Mouse (Mus musculus) megakaryocyte, embryonic 14.5 days (primary cell): ENCODE results near the gene Aldh16a1.

Experiments used
- FLI1 ChIP-seq: IDR thresholded peaks from 2 replicates; pipeline ENCODE4 v1.6.1; 2012; ENCODE audit warnings: low read length, inconsistent platforms, mixed read lengths
- GATA1 ChIP-seq: IDR thresholded peaks from 3 replicates; pipeline ENCODE4 v1.6.1; 2012; ENCODE audit warnings: mixed read lengths, low read length, inconsistent platforms, borderline replicate concordance

DNA sequence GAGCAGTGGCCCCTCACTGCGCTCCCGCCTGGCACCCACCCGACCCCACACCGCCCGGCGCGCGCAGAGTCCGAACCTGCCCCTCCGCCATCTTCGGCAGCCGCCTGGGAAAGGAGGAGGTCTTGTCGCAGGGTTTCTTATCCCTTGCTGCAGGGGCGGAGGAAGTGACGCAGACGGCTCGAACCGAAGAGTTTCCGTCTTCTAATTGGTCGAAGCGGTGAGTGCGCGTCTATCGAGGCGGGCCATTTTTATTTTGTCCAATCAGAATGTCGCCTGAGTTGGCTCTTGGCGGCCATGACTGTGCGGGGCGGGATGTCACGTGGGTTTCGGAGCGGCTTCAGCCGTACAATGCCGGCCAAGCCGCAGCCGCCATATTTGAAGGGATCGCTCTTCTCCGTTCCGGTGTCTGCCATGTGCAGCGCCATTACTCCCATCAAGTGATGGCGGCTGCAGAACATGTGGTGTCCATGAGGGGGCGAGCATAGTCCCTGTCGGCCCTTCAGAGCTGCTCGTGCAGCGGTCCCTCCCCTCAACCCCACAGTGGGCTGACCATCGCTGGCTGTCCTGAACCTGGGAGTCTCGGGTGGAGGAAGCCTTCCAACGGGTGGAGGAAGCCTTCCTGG, 25.6 kb downstream of the Aldh16a1 start, which contains the start of gene Rpl13a:
- TF ChIP-seq FLI1 (no peak), GATA1 (no peak)
